9 mouse cellular contexts compared by ENCODE assay signal in the genomic region with DNA sequence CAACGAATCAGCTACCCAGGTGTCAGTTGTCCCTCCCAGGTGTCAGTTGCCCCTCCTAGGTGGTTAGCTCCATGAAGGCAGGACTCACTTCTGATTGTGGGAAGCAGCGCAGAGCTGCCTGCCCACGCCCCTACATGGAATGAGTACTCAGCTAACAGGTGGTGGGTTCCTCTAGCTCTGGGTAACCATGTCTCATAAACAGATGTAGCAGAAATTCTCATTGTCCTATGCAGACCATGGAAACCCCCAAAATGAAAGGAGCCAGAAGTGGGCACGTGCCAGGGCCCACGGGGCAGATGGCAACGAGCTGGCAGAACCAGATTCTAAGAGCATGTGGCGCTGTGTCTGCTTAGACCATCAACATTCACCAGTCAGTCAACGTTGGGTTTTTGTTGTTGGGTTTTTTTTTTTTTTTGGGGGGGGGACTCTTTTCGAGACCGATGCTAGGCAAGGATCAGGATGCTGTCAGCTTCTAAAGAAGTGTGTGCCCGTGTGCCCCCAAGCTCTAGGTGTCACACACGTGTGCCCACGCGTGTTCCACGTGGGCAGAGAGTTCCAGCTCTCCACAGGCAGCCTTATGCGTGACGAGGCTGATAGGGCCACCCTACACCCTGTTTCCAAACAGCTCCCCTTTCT. TPM values are rescaled to one million over a fixed set of nuclear protein-coding genes. Genes with fewer than 3 reads are reported as not detected.
DNase-seq lines count a peak whose midpoint lies in the region; ATAC-seq lines count a peak whose summit lies in the region.
"Had no signal": no experiment of that assay in that cellular context is flagged by ENCODE, and none has a peak within 500 bp of the region (broad histone marks: within the 10 kb centered on the region; RNA-seq: fewer than 3 reads in every experiment).

No protein-coding gene starts in this region.

- H3K9me3 ChIP-seq in embryonic facial prominence, embryonic 12.5 days: no peaks in the 10 kb centered on the region
- no peaks in the 10 kb centered on the region for H3K9me3 ChIP-seq in midbrain, embryonic 16.5 days (replicated peaks; ENCODE audit: control insufficient read depth, low read length, poor library complexity, severe bottlenecking)

- no peak overlapping the region for H3K27ac ChIP-seq in embryonic facial prominence, embryonic 12.5 days
- peak overlapping the region; percentile 59 for H3K27ac ChIP-seq in midbrain, embryonic 16.5 days (ENCODE audit: low read length)

- peaks cover 37% of the 10 kb centered on the region for H3K27me3 ChIP-seq in embryonic facial prominence, embryonic 12.5 days
- no peaks in the 10 kb centered on the region for H3K27me3 ChIP-seq in midbrain, embryonic 16.5 days (ENCODE audit: control insufficient read depth, insufficient read depth, low read depth, low read length)

- WGBS in embryonic facial prominence, embryonic 12.5 days: 3% methylated on average over 17 of the region's 17 CpGs
- 4% methylated on average over 17 of the region's 17 CpGs for WGBS in midbrain, embryonic 16.5 days

- H3K4me3 ChIP-seq in embryonic facial prominence, embryonic 12.5 days: peak overlapping the region; percentile 43
- peak overlapping the region; percentile 37 for H3K4me3 ChIP-seq in midbrain, embryonic 16.5 days (ENCODE audit: low read depth, low read length)

- no peaks in the 10 kb centered on the region for H3K36me3 ChIP-seq in embryonic facial prominence, embryonic 12.5 days
- no peaks in the 10 kb centered on the region for H3K36me3 ChIP-seq in midbrain, embryonic 16.5 days (ENCODE audit: control insufficient read depth, insufficient read depth, low read length)

- DNase-seq in cerebellum, adult 11-12 months: peak; percentile 58
- no peak for DNase-seq in cerebellum, adult 11 months
- DNase-seq in 416B (ENCODE audit: low read depth): peak; percentile 45
- DNase-seq in layer of hippocampus, adult 8-10 months (ENCODE audit: low spot score in 2 of 2): peak; percentile 66 to 69
- DNase-seq in urinary bladder, postnatal 25 days (ENCODE audit: low spot score): no peak
- DNase-seq in urinary bladder, adult 2 months (ENCODE audit: low spot score): no peak

- ATAC-seq in embryonic facial prominence, embryonic 12.5 days (ENCODE audit: insufficient number of reproducible peaks, insufficient read depth, low FRiP score, low TSS enrichment): no peak
- ATAC-seq in midbrain, embryonic 16.5 days: no peak

- H3K4me2 ChIP-seq in embryonic facial prominence, embryonic 12.5 days (replicated peaks): peak overlapping the region; percentile 85
- peak overlapping the region; percentile 66 for H3K4me2 ChIP-seq in midbrain, embryonic 16.5 days (ENCODE audit: low read length)

- peak overlapping the region; percentile 36 for H3K9ac ChIP-seq in embryonic facial prominence, embryonic 12.5 days
- peak overlapping the region; percentile 63 for H3K9ac ChIP-seq in midbrain, embryonic 16.5 days (ENCODE audit: low read depth, low read length)

- peaks cover 22% of the 10 kb centered on the region for H3K4me1 ChIP-seq in embryonic facial prominence, embryonic 12.5 days
- H3K4me1 ChIP-seq in midbrain, embryonic 16.5 days (ENCODE audit: control insufficient read depth, insufficient read depth, low read length): peaks cover 27% of the 10 kb centered on the region

RNA-seq across cellular contexts. Expression of a gene that starts 6.1 kb away (rescaled TPM):
- polyA plus RNA-seq in embryonic facial prominence, embryonic 12.5 days (2016; fragmentation: Nextera tagmentation; extraction: Ambion mirVana): 6.2 and 6.7 TPM in 2 replicates
- 10 to 100 TPM; 29.0 to 38.6 (median 34.0) TPM for total RNA-seq in layer of hippocampus, adult 8-10 months (2022)
- polyA plus RNA-seq in midbrain, embryonic 16.5 days (2015; fragmentation: Nextera tagmentation; extraction: Ambion mirVana): 47.9 and 53.9 TPM in 2 replicates
- 0.19 and 0.22 TPM in 2 replicates for polyA plus RNA-seq in urinary bladder, adult 2 months (2012; rRNA removed)
- total RNA-seq: hematopoietic stem cell, adult 5-6 weeks had no signal

RNA-seq across cellular contexts. Expression of a gene that starts 12.6 kb away (rescaled TPM):
- polyA plus RNA-seq in embryonic facial prominence, embryonic 12.5 days (2016; fragmentation: Nextera tagmentation; extraction: Ambion mirVana): 136 and 149 TPM in 2 replicates
- total RNA-seq in layer of hippocampus, adult 8-10 months (2022): 1 to 10 TPM; 4.0 to 6.1 (median 4.8) TPM
- 39.0 and 48.9 TPM in 2 replicates for polyA plus RNA-seq in midbrain, embryonic 16.5 days (2015; fragmentation: Nextera tagmentation; extraction: Ambion mirVana)
- polyA plus RNA-seq in urinary bladder, adult 2 months (2012; rRNA removed): 5.4 and 6.1 TPM in 2 replicates

RNA-seq across cellular contexts. Expression of a gene that starts 37.8 kb away (rescaled TPM):
- polyA plus RNA-seq in embryonic facial prominence, embryonic 12.5 days (2016; fragmentation: Nextera tagmentation; extraction: Ambion mirVana): 67.4 and 80.2 TPM in 2 replicates
- total RNA-seq in layer of hippocampus, adult 8-10 months (2022): 100 to 1,000 TPM; 106 to 125 (median 113) TPM
- 86.0 and 110 TPM in 2 replicates for polyA plus RNA-seq in midbrain, embryonic 16.5 days (2015; fragmentation: Nextera tagmentation; extraction: Ambion mirVana)
- 20.4 and 20.5 TPM in 2 replicates for polyA plus RNA-seq in urinary bladder, adult 2 months (2012; rRNA removed)

RNA-seq across cellular contexts. Expression of a gene that starts 41.2 kb away (rescaled TPM):
- not detected in 2 replicates for polyA plus RNA-seq in embryonic facial prominence, embryonic 12.5 days (2016; fragmentation: Nextera tagmentation; extraction: Ambion mirVana)
- total RNA-seq in layer of hippocampus, adult 8-10 months (2022): 1 to 10 TPM; 4.6 to 6.4 (median 5.5) TPM
- polyA plus RNA-seq in midbrain, embryonic 16.5 days (2015; fragmentation: Nextera tagmentation; extraction: Ambion mirVana): not detected in 2 replicates
- 0.52 TPM in 1 of 2 replicates, not detected in the other for polyA plus RNA-seq in urinary bladder, adult 2 months (2012; rRNA removed)
- total RNA-seq: hematopoietic stem cell, adult 5-6 weeks had no signal

RNA-seq across cellular contexts. Expression of a gene that starts 53.2 kb away (rescaled TPM):
- 0.34 and 0.54 TPM in 2 replicates for polyA plus RNA-seq in embryonic facial prominence, embryonic 12.5 days (2016; fragmentation: Nextera tagmentation; extraction: Ambion mirVana)
- 100 to 1,000 TPM; 102 to 138 (median 117) TPM for total RNA-seq in layer of hippocampus, adult 8-10 months (2022)
- polyA plus RNA-seq in midbrain, embryonic 16.5 days (2015; fragmentation: Nextera tagmentation; extraction: Ambion mirVana): 1.4 and 1.7 TPM in 2 replicates
- polyA plus RNA-seq in urinary bladder, adult 2 months (2012; rRNA removed): 11.7 and 14.9 TPM in 2 replicates

Comparison
In these comparisons a context has a peak if more than half of its experiments do, and no peak if none do; other contexts are left out.
1. DNase-seq: peak in cerebellum, adult 11-12 months (single experiment), 416B (single experiment) and layer of hippocampus, adult 8-10 months (2 of 2); none in cerebellum, adult 11 months (single experiment), urinary bladder, postnatal 25 days (single experiment) and urinary bladder, adult 2 months (single experiment).